Mouse (Mus musculus): Measurements from ENCODE around the gene Rdh5.

GRCm38 (mm10) chr10:128889846-128890245 lies 32.8 kb downstream of the Rdh5 start:
- TF ChIP-seq CTCF (IDR thresholded peaks at IDR 0.05; ENCODE audit: borderline replicate concordance, insufficient read depth, low read depth, low read length) (no peak), POLR2A (IDR thresholded peaks at IDR 0.05; ENCODE audit: borderline replicate concordance, insufficient read depth, low read length) (no peak)
